Mouse (Mus musculus): Measurements from ENCODE around the gene Drd4. TPM values are rescaled to one million over a fixed set of nuclear protein-coding genes. Genes with fewer than 3 reads are reported as not detected.
A peak's percentile ranks its signal among the peaks of the same experiment; 100 is the strongest.

Gene Drd4
- polyA plus RNA-seq, 1 experiment from 2014 or later, result 0.18 TPM

- peaks cover 28% of the 10 kb centered on the region for H3K4me1 ChIP-seq (replicated peaks)
- 1% methylated on average over 51 of the region's 53 CpGs for WGBS
- no peaks in the 10 kb centered on the region for H3K36me3 ChIP-seq
- peak overlapping the region; percentile 20 for H3K9ac ChIP-seq
- no peaks in the 10 kb centered on the region for H3K9me3 ChIP-seq (replicated peaks)
- ATAC-seq (replicated peaks; ENCODE audit: insufficient number of reproducible peaks, insufficient read depth, low FRiP score, low read depth), result 0 out of 2 replicates have a peak, but pooled peaks have one; percentile 27
- peak overlapping the region; percentile 72 for H3K4me2 ChIP-seq
- H3K27me3 ChIP-seq, result peaks cover 56% of the 10 kb centered on the region
- H3K4me3 ChIP-seq, result peak overlapping the region; percentile 42
- H3K27ac ChIP-seq, result no peak overlapping the region
These were observed 2.2 kb downstream of the Drd4 start for GRCm38 (mm10) chr7:141293852-141294471.

- Histone ChIP-seq H3K4me1 (replicated peaks) (peaks cover 28% of the 10 kb centered on the region), H3K9ac (no peak overlapping the region), H3K27me3 (peaks cover 56% of the 10 kb centered on the region), H3K4me2 (peak overlapping the region; percentile 72), H3K36me3 (0 out of 2 replicates have a peak, but pooled peaks cover 3% of the 10 kb centered on the region), H3K4me3 (peak overlapping the region; percentile 42), H3K9me3 (replicated peaks) (no peaks in the 10 kb centered on the region), H3K27ac (no peak overlapping the region)
- 2% methylated on average over 18 of the region's 22 CpGs for WGBS
- no peak for ATAC-seq (replicated peaks; ENCODE audit: insufficient number of reproducible peaks, insufficient read depth, low FRiP score, low read depth)
These were observed 2.7 kb downstream of the Drd4 start for GRCm38 (mm10) chr7:141294479-141294878.

GRCm38 (mm10) chr7:141297926-141298650, 6.3 kb downstream of the Drd4 start:
- no peak overlapping the region for H3K4me3 ChIP-seq
- no peaks in the 10 kb centered on the region for H3K9me3 ChIP-seq (replicated peaks)
- H3K27me3 ChIP-seq, result peaks cover 30% of the 10 kb centered on the region
- H3K4me1 ChIP-seq (replicated peaks), result peaks cover 18% of the 10 kb centered on the region
- WGBS, result 74% methylated on average over 3 of the region's 3 CpGs
- no peak for ATAC-seq (replicated peaks; ENCODE audit: insufficient number of reproducible peaks, insufficient read depth, low FRiP score, low read depth)
- no peak overlapping the region for H3K27ac ChIP-seq
- no peak overlapping the region for H3K9ac ChIP-seq
- no peak overlapping the region for H3K4me2 ChIP-seq
- peaks cover 35% of the 10 kb centered on the region for H3K36me3 ChIP-seq

GRCm38 (mm10) chr7:141299175-141299574, 7.4 kb downstream of the Drd4 start:
- peaks cover 19% of the 10 kb centered on the region for H3K27me3 ChIP-seq
- peaks cover 7% of the 10 kb centered on the region for H3K4me1 ChIP-seq (replicated peaks)
- ATAC-seq (replicated peaks; ENCODE audit: insufficient number of reproducible peaks, insufficient read depth, low FRiP score, low read depth), result no peak
- 92% methylated on average over 8 of the region's 8 CpGs for WGBS
- H3K4me2 ChIP-seq, result no peak overlapping the region
- H3K9ac ChIP-seq, result no peak overlapping the region
- no peak overlapping the region for H3K4me3 ChIP-seq
- no peak overlapping the region for H3K27ac ChIP-seq
- peaks cover 43% of the 10 kb centered on the region for H3K36me3 ChIP-seq
- H3K9me3 ChIP-seq (replicated peaks), result no peaks in the 10 kb centered on the region

GRCm38 (mm10) chr7:141301386-141301785, 9.6 kb downstream of the Drd4 start:
- Histone ChIP-seq H3K27ac (no peak overlapping the region), H3K36me3 (peaks cover 61% of the 10 kb centered on the region)

GRCm38 (mm10) chr7:141302702-141303268, 11.0 kb downstream of the Drd4 start:
- 84% methylated on average over 1 of the region's 1 CpGs for WGBS
- H3K36me3 ChIP-seq, result peaks cover 73% of the 10 kb centered on the region
- ATAC-seq (replicated peaks; ENCODE audit: insufficient number of reproducible peaks, insufficient read depth, low FRiP score, low read depth), result no peak

More at GRCm38 (mm10) chr7:141301386-141301785, 9.6 kb downstream of the Drd4 start:
- WGBS, result 95% methylated on average over 9 of the region's 9 CpGs
- Histone ChIP-seq H3K4me1 (replicated peaks) (no peaks in the 10 kb centered on the region), H3K27me3 (no peaks in the 10 kb centered on the region), H3K9ac (no peak overlapping the region), H3K4me2 (no peak overlapping the region), H3K4me3 (no peak overlapping the region), H3K9me3 (replicated peaks) (no peaks in the 10 kb centered on the region)
- no peak for ATAC-seq (replicated peaks; ENCODE audit: insufficient number of reproducible peaks, insufficient read depth, low FRiP score, low read depth)

GRCm38 (mm10) chr7:141304537-141304936, 12.7 kb downstream of the Drd4 start:
- ATAC-seq (replicated peaks; ENCODE audit: insufficient number of reproducible peaks, insufficient read depth, low FRiP score, low read depth), result no peak
- Histone ChIP-seq H3K4me2 (no peak overlapping the region), H3K27me3 (no peaks in the 10 kb centered on the region), H3K4me3 (no peak overlapping the region), H3K36me3 (peaks cover 81% of the 10 kb centered on the region), H3K4me1 (replicated peaks) (no peaks in the 10 kb centered on the region), H3K9ac (no peak overlapping the region), H3K9me3 (replicated peaks) (no peaks in the 10 kb centered on the region), H3K27ac (no peak overlapping the region)
- WGBS, result 84% methylated on average over 4 of the region's 4 CpGs

More at GRCm38 (mm10) chr7:141302702-141303268, 11.0 kb downstream of the Drd4 start:
- Histone ChIP-seq H3K27ac (no peak overlapping the region), H3K4me3 (no peak overlapping the region), H3K9ac (no peak overlapping the region), H3K4me1 (replicated peaks) (no peaks in the 10 kb centered on the region), H3K9me3 (replicated peaks) (no peaks in the 10 kb centered on the region), H3K4me2 (no peak overlapping the region), H3K27me3 (no peaks in the 10 kb centered on the region)

- Histone ChIP-seq H3K9ac (no peak overlapping the region), H3K4me1 (replicated peaks) (no peaks in the 10 kb centered on the region), H3K4me2 (no peak overlapping the region), H3K27me3 (no peaks in the 10 kb centered on the region), H3K9me3 (replicated peaks) (no peaks in the 10 kb centered on the region), H3K27ac (no peak overlapping the region), H3K4me3 (no peak overlapping the region), H3K36me3 (peaks cover 80% of the 10 kb centered on the region)
- ATAC-seq (replicated peaks; ENCODE audit: insufficient number of reproducible peaks, insufficient read depth, low FRiP score, low read depth), result no peak
- 82% methylated on average over 2 of the region's 2 CpGs for WGBS
These were observed 22.6 kb downstream of the Drd4 start for GRCm38 (mm10) chr7:141314416-141314815.

- Histone ChIP-seq H3K27me3 (no peaks in the 10 kb centered on the region), H3K4me1 (replicated peaks) (no peaks in the 10 kb centered on the region), H3K9ac (no peak overlapping the region), H3K36me3 (peaks cover 80% of the 10 kb centered on the region), H3K27ac (no peak overlapping the region), H3K4me2 (no peak overlapping the region), H3K9me3 (replicated peaks) (no peaks in the 10 kb centered on the region), H3K4me3 (no peak overlapping the region)
- ATAC-seq (replicated peaks; ENCODE audit: insufficient number of reproducible peaks, insufficient read depth, low FRiP score, low read depth), result no peak
- WGBS, result 80% methylated on average over 8 of the region's 8 CpGs
These were observed 23.3 kb downstream of the Drd4 start for GRCm38 (mm10) chr7:141315076-141315475.

GRCm38 (mm10) chr7:141315974-141316373, 24.2 kb downstream of the Drd4 start:
- Histone ChIP-seq H3K27me3 (no peaks in the 10 kb centered on the region), H3K9me3 (replicated peaks) (no peaks in the 10 kb centered on the region), H3K27ac (no peak overlapping the region), H3K4me3 (no peak overlapping the region), H3K4me1 (replicated peaks) (no peaks in the 10 kb centered on the region), H3K4me2 (no peak overlapping the region), H3K36me3 (peaks cover 77% of the 10 kb centered on the region), H3K9ac (no peak overlapping the region)
- 71% methylated on average over 5 of the region's 5 CpGs for WGBS
- ATAC-seq (replicated peaks; ENCODE audit: insufficient number of reproducible peaks, insufficient read depth, low FRiP score, low read depth), result peak; percentile 64; the same call in 1 of the 2 replicates

- no peak overlapping the region for H3K9ac ChIP-seq
- H3K4me2 ChIP-seq, result no peak overlapping the region
- peaks cover 80% of the 10 kb centered on the region for H3K36me3 ChIP-seq
- no peaks in the 10 kb centered on the region for H3K27me3 ChIP-seq
- H3K9me3 ChIP-seq (replicated peaks), result no peaks in the 10 kb centered on the region
- ATAC-seq (replicated peaks; ENCODE audit: insufficient number of reproducible peaks, insufficient read depth, low FRiP score, low read depth), result no peak
- WGBS, result 71% methylated on average over 1 of the region's 1 CpGs
- H3K4me3 ChIP-seq, result no peak overlapping the region
- H3K4me1 ChIP-seq (replicated peaks), result no peaks in the 10 kb centered on the region
- no peak overlapping the region for H3K27ac ChIP-seq
These were observed 25.9 kb downstream of the Drd4 start for GRCm38 (mm10) chr7:141317619-141318132.
